Mouse (Mus musculus) forebrain, embryonic 11.5 days (tissue): ENCODE data around the gene Serpine2. TPM values are rescaled to one million over a fixed set of nuclear protein-coding genes. Genes with fewer than 3 reads are reported as not detected.

ENCODE experiments used
- ATAC-seq: fragments of 200-750 bp; cut with Nextera tagmentation; replicated peaks from 2 replicates; pipeline ENCODE4 v1.8.0; 2017; ENCODE audit warnings: moderate TSS enrichment; ENCODE audit not compliant: low FRiP score
- DNase-seq: peaks from one replicate; pipeline ENCODE4 v3.0.0-alpha.2; 2017; ENCODE audit warnings: low spot score
- H3K27ac ChIP-seq: fragments of 300-500 bp; sonication (generic); 2 replicates; pipeline ENCODE4 v1.5.1; 2014; ENCODE audit warnings: low read depth, low read length
- H3K27me3 ChIP-seq: fragments of 300-500 bp; sonication (generic); 2 replicates; pipeline ENCODE4 v1.6.1; 2014; ENCODE audit warnings: mild to moderate bottlenecking, low read length, mixed read lengths; ENCODE audit not compliant: control insufficient read depth, insufficient read depth
- H3K36me3 ChIP-seq: fragments of 300-500 bp; sonication (generic); 2 replicates; pipeline ENCODE4 v1.6.1; 2014; ENCODE audit warnings: mild to moderate bottlenecking, low read length, moderate library complexity, mixed read lengths; ENCODE audit not compliant: control insufficient read depth, insufficient read depth
- H3K4me1 ChIP-seq: fragments of 300-500 bp; sonication (generic); replicated peaks from 2 replicates; pipeline ENCODE4 v1.6.1; 2014; ENCODE audit warnings: low read length, mixed read lengths; ENCODE audit not compliant: control insufficient read depth, insufficient read depth
- H3K4me2 ChIP-seq: fragments of 300-500 bp; sonication (generic); 2 replicates; pipeline ENCODE4 v1.6.1; 2014; ENCODE audit warnings: low read depth, mild to moderate bottlenecking, low read length, moderate library complexity, mixed read lengths; ENCODE audit not compliant: severe bottlenecking
- H3K4me3 ChIP-seq: fragments of 300-500 bp; sonication (generic); 2 replicates; pipeline ENCODE4 v1.5.1; 2014; ENCODE audit warnings: low read depth, low read length
- H3K9ac ChIP-seq: fragments of 300-500 bp; sonication (generic); 2 replicates; pipeline ENCODE4 v1.6.1; 2014; ENCODE audit warnings: low read length
- H3K9me3 ChIP-seq: fragments of 300-500 bp; sonication (generic); 2 replicates; pipeline ENCODE4 v1.6.1; 2016; ENCODE audit warnings: low read length, mixed read lengths; ENCODE audit not compliant: control insufficient read depth
- WGBS: fragments of 180-500 bp; shearing (Covaris S2); extraction: QIAGEN DNeasy Blood & Tissue Kit; methylation state at CpG from one replicate; pipeline ENCODE4 v1.1.7; 2014; 5-methylcytosine and 5-hydroxymethylcytosine counted together
- polyA plus RNA-seq: library from polyadenylated mRNA; unstranded; fragments of >200 nt; fragmentation: Nextera tagmentation; extraction: Ambion mirVana; gene quantifications from 2 replicates; pipeline ENCODE4 v1.2.1, GENCODE M21; 2014

Serpine2 gene
- polyA plus RNA-seq, 1 experiment from 2014 or later = 49.1 TPM

DNA sequence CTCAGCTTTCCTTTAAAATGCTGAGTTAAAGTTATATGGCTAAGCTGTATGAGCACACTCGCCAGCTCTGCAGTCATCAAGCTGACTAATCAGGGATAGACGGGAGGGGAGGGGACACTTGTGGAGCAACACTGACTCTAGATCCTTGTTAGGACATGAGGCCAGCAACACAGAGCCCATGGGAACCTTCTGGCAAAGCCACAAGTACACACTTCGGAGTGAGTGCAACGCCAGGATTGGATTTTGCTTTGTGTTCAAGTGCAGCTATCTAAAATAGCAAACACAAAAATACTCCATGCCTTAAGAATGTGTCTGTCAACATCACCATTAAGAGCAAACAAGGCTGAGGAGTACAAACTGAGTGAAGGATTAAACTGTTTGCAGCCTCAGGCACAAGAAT, 114.9 kb downstream of the Serpine2 start:
- no peak overlapping the region for H3K27ac ChIP-seq
- no peak for DNase-seq
- H3K9ac ChIP-seq = no peak overlapping the region
- no peak overlapping the region for H3K4me2 ChIP-seq
- no peaks in the 10 kb centered on the region for H3K36me3 ChIP-seq
- no peak for ATAC-seq
- H3K27me3 ChIP-seq = no peaks in the 10 kb centered on the region
- no peaks in the 10 kb centered on the region for H3K4me1 ChIP-seq
- no peak overlapping the region for H3K4me3 ChIP-seq
- WGBS = 90% methylated on average over 4 of the region's 4 CpGs
- H3K9me3 ChIP-seq = no peaks in the 10 kb centered on the region

Other genes starting within 250 kb of the Serpine2 start
- gene Ap1s3, start 189.2 kb downstream of the Serpine2 start, polyA plus RNA-seq = 0.17 TPM in 1 of 2 replicates, not detected in the other
- gene Mrpl44, start 85.2 kb downstream of the Serpine2 start, polyA plus RNA-seq = 54.6 and 55.6 TPM in 2 replicates
- gene Wdfy1, start 85.0 kb downstream of the Serpine2 start, polyA plus RNA-seq = 38.2 and 40.7 TPM in 2 replicates